Mouse (Mus musculus) macrophage (primary cell): ENCODE results near the gene Map2k2. TPM values are rescaled to one million over a fixed set of nuclear protein-coding genes. Genes with fewer than 3 reads are reported as not detected.

Experiments used
- H3K27ac ChIP-seq: fragments of 350-480 bp; formaldehyde crosslinking; 2 replicates; pipeline ENCODE4 v1.9.0; 2021
- H3K36me3 ChIP-seq: fragments of 350-480 bp; formaldehyde crosslinking; 2 replicates; pipeline ENCODE4 v1.9.0; 2021; ENCODE audit errors: inconsistent target
- H3K4me3 ChIP-seq: fragments of 350-480 bp; formaldehyde crosslinking; 2 replicates; pipeline ENCODE4 v1.9.0; 2021; ENCODE audit errors: inconsistent target
- H3K79me2 ChIP-seq: fragments of 350-480 bp; formaldehyde crosslinking; 2 replicates; pipeline ENCODE4 v1.9.0; 2021; ENCODE audit errors: inconsistent target
- WGBS: methylation state at CpG from one replicate; pipeline ENCODE4 v1.1.7; 2026; ENCODE audit warnings: inconsistent platforms; ENCODE audit not compliant: missing documents; 5-methylcytosine and 5-hydroxymethylcytosine counted together
- polyA plus RNA-seq: library from polyadenylated mRNA; stranded (reverse); fragments of 250-400 nt; gene quantifications from 3 replicates; pipeline ENCODE4 v1.2.4, GENCODE M21; 2018; ENCODE audit warnings: inconsistent platforms

The Map2k2 gene
- polyA plus RNA-seq, 1 experiment from 2014 or later: 31.4 TPM

- H3K36me3 ChIP-seq: no peaks in the 10 kb centered on the region
- H3K79me2 ChIP-seq: peaks cover 23% of the 10 kb centered on the region
- under 1% methylated on average over 41 of the region's 41 CpGs for WGBS
- peak within 1 kb of the TSS; percentile 67 for H3K4me3 ChIP-seq
- H3K27ac ChIP-seq: peak within 1 kb of the TSS; percentile 92
Observed at GRCm38 (mm10) chr10:81134966-81135681, 29.4 kb downstream of the Map2k2 start, which contains the start of gene Zbtb7a. TSS of gene Zbtb7a (plus strand) at chr10:81135220.

GRCm38 (mm10) chr10:81135831-81136705 lies 30.4 kb downstream of the Map2k2 start:
- H3K27ac ChIP-seq: peak overlapping the region; percentile 92
- H3K79me2 ChIP-seq: peaks cover 32% of the 10 kb centered on the region
- H3K4me3 ChIP-seq: peak overlapping the region; percentile 67
- WGBS: 2% methylated on average over 53 of the region's 86 CpGs
- H3K36me3 ChIP-seq: no peaks in the 10 kb centered on the region

DNA sequence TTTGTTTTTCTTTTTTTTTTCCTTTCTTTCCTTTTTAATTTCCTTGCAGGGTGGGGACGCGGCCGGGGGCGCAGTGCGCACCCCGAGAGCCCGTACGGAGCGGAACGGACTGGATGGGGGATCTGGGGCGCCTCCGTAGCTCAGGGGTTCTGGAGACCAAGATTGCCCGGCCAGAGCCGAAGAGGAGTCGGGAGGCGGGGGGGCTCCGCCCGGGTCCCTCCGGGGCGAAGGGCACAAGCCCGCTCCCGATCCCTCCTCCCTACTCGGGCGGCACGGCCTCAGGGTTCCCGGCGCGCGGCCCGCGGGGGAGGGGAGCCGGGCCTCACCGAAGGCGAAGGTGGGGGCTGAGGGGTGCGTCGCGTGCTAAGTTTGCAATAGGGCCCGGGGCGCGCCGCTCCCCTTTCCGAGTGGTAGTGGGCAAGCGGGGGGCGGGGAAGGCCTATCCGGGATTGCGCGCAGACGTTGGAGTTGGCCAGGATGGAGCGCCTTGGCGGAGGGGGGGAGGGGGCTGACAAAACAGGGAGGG lies 31.1 kb downstream of the Map2k2 start:
- 0% methylated on average over 28 of the region's 50 CpGs for WGBS
- peaks cover 39% of the 10 kb centered on the region for H3K79me2 ChIP-seq
- peak overlapping the region; percentile 43 for H3K4me3 ChIP-seq
- H3K36me3 ChIP-seq: no peaks in the 10 kb centered on the region
- H3K27ac ChIP-seq: peak overlapping the region; percentile 74

DNA sequence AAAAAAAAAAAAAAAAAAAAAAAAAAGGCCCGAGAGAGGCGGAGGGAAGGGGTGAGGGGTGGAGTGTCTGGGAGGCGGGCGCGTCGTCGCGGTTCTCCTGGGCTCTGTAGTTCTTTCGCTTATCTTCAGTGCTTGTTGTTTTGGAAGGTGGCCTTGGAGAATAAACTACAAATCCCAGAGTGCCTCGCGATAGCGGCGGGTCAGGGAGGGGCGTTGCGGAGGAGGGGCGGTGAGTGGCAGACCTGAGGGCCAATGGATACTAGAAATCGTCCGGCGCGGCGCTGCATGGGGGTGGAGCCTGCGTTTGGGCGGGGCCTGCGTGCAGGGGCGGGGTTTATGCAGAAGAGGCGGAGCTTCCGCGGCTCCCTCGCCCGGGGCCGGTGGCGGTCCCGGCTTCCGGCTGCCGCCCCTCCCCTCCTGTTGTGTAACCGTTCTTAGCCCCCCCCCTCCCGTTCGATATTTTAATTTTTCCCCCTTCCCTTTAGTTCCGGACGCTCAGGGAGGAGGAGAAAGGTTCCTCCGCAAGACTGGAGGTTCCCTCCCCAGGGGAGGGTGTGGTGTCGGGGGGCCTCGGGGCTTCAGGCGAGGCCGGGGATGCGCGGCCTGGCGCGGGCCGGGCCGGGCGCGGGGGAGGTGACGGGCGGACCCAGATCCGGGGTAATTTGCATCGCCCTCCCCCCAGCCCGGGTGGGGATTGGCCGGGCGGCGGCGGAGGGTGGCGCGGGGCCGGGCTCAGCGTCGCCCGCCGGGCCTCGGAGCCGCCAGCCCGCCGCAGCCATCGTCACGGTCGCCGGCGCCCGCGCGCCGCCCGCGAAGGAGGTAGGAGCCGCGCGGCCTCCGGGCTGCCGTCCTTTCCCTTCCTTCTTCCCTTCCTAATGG lies 31.8 kb downstream of the Map2k2 start:
- peaks cover 46% of the 10 kb centered on the region for H3K79me2 ChIP-seq
- WGBS: under 1% methylated on average over 48 of the region's 89 CpGs
- H3K36me3 ChIP-seq: no peaks in the 10 kb centered on the region; the same call in 1 of the 2 replicates
- H3K4me3 ChIP-seq: peak overlapping the region; percentile 76
- H3K27ac ChIP-seq: peak overlapping the region; percentile 74

- Histone ChIP-seq H3K36me3 (no peaks in the 10 kb centered on the region; the same call in 1 of the 2 replicates), H3K79me2 (peaks cover 54% of the 10 kb centered on the region), H3K4me3 (peak overlapping the region; percentile 76), H3K27ac (peak overlapping the region; percentile 74)
- WGBS: 0% methylated on average over 22 of the region's 24 CpGs
Observed at GRCm38 (mm10) chr10:81138131-81138782, 32.5 kb downstream of the Map2k2 start.

DNA sequence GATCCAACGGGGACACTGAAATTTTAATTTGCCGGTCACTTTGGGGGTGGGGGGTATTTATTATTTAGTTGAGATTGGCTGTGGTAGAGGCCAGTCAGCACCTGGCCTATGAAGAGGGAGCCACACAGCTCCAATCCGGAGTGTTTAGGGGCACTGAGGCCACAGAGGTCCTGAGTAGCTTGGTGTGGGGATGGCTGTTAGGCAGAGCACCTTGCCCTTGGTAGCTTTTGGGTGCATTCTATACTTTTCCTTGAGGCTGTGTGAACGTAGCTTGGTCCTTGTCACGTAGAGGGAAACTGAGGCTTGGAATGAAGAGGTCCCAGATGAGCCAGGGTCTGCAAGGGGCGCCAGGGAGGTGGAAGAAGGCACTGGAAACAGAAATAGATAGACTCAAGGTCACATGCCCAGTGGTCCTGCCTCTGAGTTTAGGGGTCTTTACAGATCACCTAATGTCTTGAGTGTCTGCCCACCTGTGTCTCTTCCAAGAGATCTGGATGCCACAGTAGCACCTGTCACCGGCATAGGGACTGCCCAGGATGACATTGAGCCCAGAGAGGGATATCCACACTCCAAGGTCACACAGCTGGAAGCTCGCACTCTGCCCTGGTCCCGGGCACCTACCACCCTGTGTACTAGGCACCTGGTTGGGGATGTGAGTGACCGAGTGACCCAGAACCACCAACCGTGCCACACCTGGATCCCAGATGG lies 33.3 kb downstream of the Map2k2 start:
- peak overlapping the region; percentile 74 for H3K27ac ChIP-seq
- WGBS: 47% methylated on average over 11 of the region's 11 CpGs
- H3K79me2 ChIP-seq: peaks cover 61% of the 10 kb centered on the region
- H3K36me3 ChIP-seq: no peaks in the 10 kb centered on the region; the same call in 1 of the 2 replicates
- H3K4me3 ChIP-seq: peak overlapping the region; percentile 76

DNA sequence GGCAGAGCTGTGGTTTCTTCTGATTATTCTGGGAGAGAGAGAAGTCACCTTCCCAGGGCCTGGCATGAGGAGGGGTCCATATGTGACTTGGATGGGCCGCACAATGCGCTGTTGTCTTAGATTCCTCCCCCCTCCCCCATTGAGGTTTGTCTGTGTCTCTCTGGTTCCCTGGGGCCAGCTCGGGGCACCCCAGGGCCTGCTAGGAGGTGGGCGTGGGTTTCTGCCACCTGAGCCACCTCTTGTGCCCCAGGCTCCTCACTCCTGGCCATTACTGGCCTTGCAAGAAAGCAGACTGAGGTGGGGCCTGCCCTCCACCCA lies 33.8 kb downstream of the Map2k2 start:
- WGBS: 64% methylated on average over 4 of the region's 4 CpGs
- peaks cover 66% of the 10 kb centered on the region for H3K79me2 ChIP-seq
- H3K4me3 ChIP-seq: peak overlapping the region; percentile 76
- H3K36me3 ChIP-seq: no peaks in the 10 kb centered on the region; the same call in 1 of the 2 replicates
- no peak overlapping the region for H3K27ac ChIP-seq

GRCm38 (mm10) chr10:81140005-81140404 lies 34.3 kb downstream of the Map2k2 start:
- Histone ChIP-seq H3K27ac (peak overlapping the region; percentile 34), H3K79me2 (peaks cover 71% of the 10 kb centered on the region), H3K36me3 (peaks cover 2% of the 10 kb centered on the region; the same call in 1 of the 2 replicates), H3K4me3 (peak overlapping the region; percentile 76)
- 38% methylated on average over 7 of the region's 8 CpGs for WGBS

- WGBS: 35% methylated on average over 9 of the region's 10 CpGs
- H3K79me2 ChIP-seq: peaks cover 80% of the 10 kb centered on the region
- H3K27ac ChIP-seq: peak overlapping the region; percentile 34
- H3K36me3 ChIP-seq: peaks cover 10% of the 10 kb centered on the region; the same call in 1 of the 2 replicates
- peak overlapping the region; percentile 76 for H3K4me3 ChIP-seq
Observed at GRCm38 (mm10) chr10:81140717-81141454, 35.2 kb downstream of the Map2k2 start.

- Histone ChIP-seq H3K36me3 (peaks cover 17% of the 10 kb centered on the region), H3K4me3 (no peak overlapping the region), H3K27ac (peak overlapping the region; percentile 34; the same call in 1 of the 2 replicates), H3K79me2 (peaks cover 88% of the 10 kb centered on the region)
- 84% methylated on average over 7 of the region's 7 CpGs for WGBS
Observed at GRCm38 (mm10) chr10:81141455-81142210, 35.9 kb downstream of the Map2k2 start.

- WGBS: 20% methylated on average over 5 of the region's 5 CpGs
- Histone ChIP-seq H3K79me2 (peaks cover 97% of the 10 kb centered on the region), H3K36me3 (peaks cover 26% of the 10 kb centered on the region), H3K27ac (peak overlapping the region; percentile 34), H3K4me3 (no peak overlapping the region)
Observed at GRCm38 (mm10) chr10:81142551-81142981, 36.9 kb downstream of the Map2k2 start.

DNA sequence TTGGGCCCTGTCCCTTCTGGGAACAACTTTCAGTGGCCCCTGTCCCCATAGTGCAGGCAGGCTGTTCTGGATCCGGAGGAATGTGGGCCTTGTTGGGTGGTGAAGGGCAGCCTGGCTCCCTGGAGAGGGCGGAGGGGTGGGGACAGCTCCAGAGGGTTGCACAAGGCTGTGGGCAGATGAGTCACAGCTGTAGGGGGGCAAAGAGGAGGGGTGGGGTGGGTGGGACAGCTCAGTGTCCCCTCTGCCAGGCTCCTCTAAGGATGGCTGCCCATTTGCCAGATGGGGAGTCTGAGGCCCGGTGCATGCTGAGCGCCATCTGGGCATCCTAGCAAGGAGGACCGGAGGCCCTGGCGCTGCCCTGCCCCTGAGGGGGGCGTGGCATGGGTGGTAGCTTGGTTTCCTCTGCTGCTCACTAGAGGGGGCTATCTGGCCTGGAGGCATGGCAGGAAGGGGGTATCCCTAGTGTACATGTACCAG lies 37.5 kb downstream of the Map2k2 start:
- Histone ChIP-seq H3K4me3 (no peak overlapping the region), H3K27ac (peak overlapping the region; percentile 34), H3K79me2 (peaks cover 100% of the 10 kb centered on the region), H3K36me3 (peaks cover 29% of the 10 kb centered on the region)
- WGBS: 65% methylated on average over 7 of the region's 7 CpGs
